Mouse (Mus musculus) G1E (cell line): Measurements from ENCODE around the gene Olfr378.

Experiments
- CTCF ChIP-seq: IDR thresholded peaks from 2 replicates; pipeline ENCODE4 v1.5.1; 2012; ENCODE audit warnings: low read depth, low read length, inconsistent platforms, mixed read lengths
- GATA1 ChIP-seq: IDR thresholded peaks from 2 replicates; pipeline ENCODE4 v1.6.1; 2012; ENCODE audit warnings: borderline replicate concordance, low read length, inconsistent platforms, mixed read lengths
- POLR2AphosphoS5 ChIP-seq: IDR thresholded peaks from 2 replicates; pipeline ENCODE4 v1.6.1; 2012; ENCODE audit warnings: low read depth, low read length, inconsistent platforms; ENCODE audit not compliant: insufficient replicate concordance
- TAL1 ChIP-seq: conservative IDR thresholded peaks from 2 replicates; pipeline ENCODE4 v1.6.1; 2012; ENCODE audit warnings: low read depth, low read length, inconsistent platforms, mixed read lengths

- TF ChIP-seq CTCF (no peak), POLR2AphosphoS5 (no peak), GATA1 (no peak), TAL1 (no peak)
Observed at GRCm38 (mm10) chr11:73428377-73428776, at the start of gene Olfr378.
